Mouse (Mus musculus): ENCODE results near the gene Ajm1. TPM values are rescaled to one million over a fixed set of nuclear protein-coding genes. Genes with fewer than 3 reads are reported as not detected.

Gene Ajm1
- polyA plus RNA-seq (2015; fragmentation: Nextera tagmentation; extraction: Ambion mirVana) = 0.60 and 0.63 TPM in 2 replicates

- Histone ChIP-seq H3K4me3 (replicated peaks) (peak within 1 kb of the TSS; percentile 41), H3K9ac (peak within 1 kb of the TSS; percentile 12; the same call in 1 of the 2 replicates), H3K9me3 (replicated peaks) (no peaks in the 10 kb centered on the region), H3K36me3 (peaks cover 31% of the 10 kb centered on the region), H3K27me3 (peaks cover 51% of the 10 kb centered on the region), H3K27ac (replicated peaks) (no peak within 1 kb of the TSS), H3K4me1 (peaks cover 64% of the 10 kb centered on the region), H3K4me2 (replicated peaks) (peak within 1 kb of the TSS; percentile 78)
- peak; percentile 66 for ATAC-seq (ENCODE audit: insufficient number of reproducible peaks, low FRiP score, low TSS enrichment, low read depth)
- WGBS = 5% methylated on average over 19 of the region's 19 CpGs
Measured at GRCm38 (mm10) chr2:25581294-25581864, at the start of gene Ajm1. TSS of gene Ajm1 (minus strand) at chr2:25581757.

GRCm38 (mm10) chr2:25628738-25629137 is 47.2 kb upstream of the Ajm1 start:
- H3K27ac ChIP-seq (replicated peaks) = no peak overlapping the region
- H3K4me2 ChIP-seq (replicated peaks) = no peak overlapping the region
- no peaks in the 10 kb centered on the region for H3K9me3 ChIP-seq (replicated peaks)
- no peak overlapping the region for H3K4me3 ChIP-seq (replicated peaks)
- ATAC-seq (ENCODE audit: insufficient number of reproducible peaks, low FRiP score, low TSS enrichment, low read depth) = no peak
- H3K36me3 ChIP-seq = no peaks in the 10 kb centered on the region
- 37% methylated on average over 4 of the region's 4 CpGs for WGBS
- no peaks in the 10 kb centered on the region for H3K27me3 ChIP-seq
- no peaks in the 10 kb centered on the region for H3K4me1 ChIP-seq
- no peak overlapping the region for H3K9ac ChIP-seq

GRCm38 (mm10) chr2:25627811-25628210 is 46.3 kb upstream of the Ajm1 start, which contains the start of gene Fcna:
TSS of gene Fcna (minus strand) at chr2:25628030.
- H3K36me3 ChIP-seq = no peaks in the 10 kb centered on the region
- H3K27ac ChIP-seq (replicated peaks) = no peak within 1 kb of the TSS
- 66% methylated on average over 6 of the region's 6 CpGs for WGBS
- no peaks in the 10 kb centered on the region for H3K9me3 ChIP-seq (replicated peaks)
- no peaks in the 10 kb centered on the region for H3K4me1 ChIP-seq
- no peak within 1 kb of the TSS for H3K4me2 ChIP-seq (replicated peaks)
- H3K4me3 ChIP-seq (replicated peaks) = no peak within 1 kb of the TSS
- no peaks in the 10 kb centered on the region for H3K27me3 ChIP-seq
- ATAC-seq (ENCODE audit: insufficient number of reproducible peaks, low FRiP score, low TSS enrichment, low read depth) = no peak
- no peak within 1 kb of the TSS for H3K9ac ChIP-seq

GRCm38 (mm10) chr2:25625986-25626385 is 44.4 kb upstream of the Ajm1 start:
- Histone ChIP-seq H3K4me3 (replicated peaks) (no peak overlapping the region), H3K9ac (no peak overlapping the region), H3K4me1 (peaks cover 14% of the 10 kb centered on the region), H3K4me2 (replicated peaks) (no peak overlapping the region), H3K27ac (replicated peaks) (no peak overlapping the region), H3K27me3 (no peaks in the 10 kb centered on the region), H3K36me3 (no peaks in the 10 kb centered on the region), H3K9me3 (replicated peaks) (no peaks in the 10 kb centered on the region)
- no peak for ATAC-seq (ENCODE audit: insufficient number of reproducible peaks, low FRiP score, low TSS enrichment, low read depth)
- 72% methylated on average over 5 of the region's 5 CpGs for WGBS

- WGBS = 5% methylated on average over 34 of the region's 34 CpGs
- Histone ChIP-seq H3K36me3 (no peaks in the 10 kb centered on the region), H3K27ac (replicated peaks) (peak within 1 kb of the TSS; percentile 71), H3K4me1 (peaks cover 22% of the 10 kb centered on the region), H3K9me3 (replicated peaks) (no peaks in the 10 kb centered on the region), H3K9ac (peak within 1 kb of the TSS; percentile 35; the same call in 1 of the 2 replicates), H3K4me2 (replicated peaks) (peak within 1 kb of the TSS; percentile 83), H3K4me3 (replicated peaks) (peak within 1 kb of the TSS; percentile 53), H3K27me3 (peaks cover 16% of the 10 kb centered on the region)
- peak; percentile 84 for ATAC-seq (ENCODE audit: insufficient number of reproducible peaks, low FRiP score, low TSS enrichment, low read depth)
Measured at GRCm38 (mm10) chr2:25621229-25622200, 40.0 kb upstream of the Ajm1 start, which contains the start of gene Tmem141. TSS of gene Tmem141 (minus strand) at chr2:25622005.

- H3K27ac ChIP-seq (replicated peaks) = peak overlapping the region; percentile 71; the same call in 1 of the 2 replicates
Measured at GRCm38 (mm10) chr2:25620852-25621228, 39.3 kb upstream of the Ajm1 start.

GRCm38 (mm10) chr2:25620386-25620785 is 38.8 kb upstream of the Ajm1 start:
- Histone ChIP-seq H3K9ac (no peak overlapping the region), H3K4me2 (replicated peaks) (no peak overlapping the region; the same call in 1 of the 2 replicates), H3K4me3 (replicated peaks) (no peak overlapping the region), H3K9me3 (replicated peaks) (no peaks in the 10 kb centered on the region), H3K4me1 (peaks cover 31% of the 10 kb centered on the region), H3K27ac (replicated peaks) (0 out of 2 replicates have a peak overlapping the region, but pooled peaks have one; percentile 71), H3K36me3 (no peaks in the 10 kb centered on the region), H3K27me3 (peaks cover 27% of the 10 kb centered on the region)
- no peak for ATAC-seq (ENCODE audit: insufficient number of reproducible peaks, low FRiP score, low TSS enrichment, low read depth)
- 55% methylated on average over 6 of the region's 6 CpGs for WGBS

More at GRCm38 (mm10) chr2:25620852-25621228, 39.3 kb upstream of the Ajm1 start:
- Histone ChIP-seq H3K9me3 (replicated peaks) (no peaks in the 10 kb centered on the region), H3K9ac (no peak overlapping the region), H3K4me2 (replicated peaks) (peak overlapping the region; percentile 83), H3K4me3 (replicated peaks) (peak overlapping the region; percentile 53; the same call in 1 of the 2 replicates), H3K36me3 (no peaks in the 10 kb centered on the region), H3K27me3 (peaks cover 23% of the 10 kb centered on the region), H3K4me1 (peaks cover 29% of the 10 kb centered on the region)
- no peak for ATAC-seq (ENCODE audit: insufficient number of reproducible peaks, low FRiP score, low TSS enrichment, low read depth)
- 70% methylated on average over 4 of the region's 4 CpGs for WGBS

- H3K27me3 ChIP-seq = peaks cover 38% of the 10 kb centered on the region
- H3K4me1 ChIP-seq = peaks cover 31% of the 10 kb centered on the region
- H3K4me2 ChIP-seq (replicated peaks) = peak within 1 kb of the TSS; percentile 42; the same call in 1 of the 2 replicates
- no peaks in the 10 kb centered on the region for H3K9me3 ChIP-seq (replicated peaks)
- 73% methylated on average over 3 of the region's 3 CpGs for WGBS
- H3K4me3 ChIP-seq (replicated peaks) = no peak within 1 kb of the TSS
- no peak within 1 kb of the TSS for H3K27ac ChIP-seq (replicated peaks)
- no peaks in the 10 kb centered on the region for H3K36me3 ChIP-seq
- ATAC-seq (ENCODE audit: insufficient number of reproducible peaks, low FRiP score, low TSS enrichment, low read depth) = no peak
- H3K9ac ChIP-seq = no peak within 1 kb of the TSS
Measured at GRCm38 (mm10) chr2:25617578-25617977, 36.0 kb upstream of the Ajm1 start, which contains the start of gene Ccdc183. TSS of gene Ccdc183 (minus strand) at chr2:25617678.

- Histone ChIP-seq H3K4me2 (replicated peaks) (peak overlapping the region; percentile 42), H3K9ac (no peak overlapping the region), H3K4me1 (peaks cover 21% of the 10 kb centered on the region), H3K4me3 (replicated peaks) (peak overlapping the region; percentile 11; the same call in 1 of the 2 replicates), H3K27me3 (peaks cover 38% of the 10 kb centered on the region), H3K9me3 (replicated peaks) (no peaks in the 10 kb centered on the region), H3K36me3 (no peaks in the 10 kb centered on the region), H3K27ac (replicated peaks) (no peak overlapping the region)
- 15% methylated on average over 22 of the region's 22 CpGs for WGBS
- ATAC-seq (ENCODE audit: insufficient number of reproducible peaks, low FRiP score, low TSS enrichment, low read depth) = no peak
Measured at GRCm38 (mm10) chr2:25616398-25616797, 34.8 kb upstream of the Ajm1 start.

- Histone ChIP-seq H3K9me3 (replicated peaks) (no peaks in the 10 kb centered on the region), H3K27me3 (no peaks in the 10 kb centered on the region), H3K4me3 (replicated peaks) (peak overlapping the region; percentile 100), H3K36me3 (no peaks in the 10 kb centered on the region), H3K27ac (replicated peaks) (peak overlapping the region; percentile 97), H3K4me2 (replicated peaks) (peak overlapping the region; percentile 62), H3K4me1 (peaks cover 18% of the 10 kb centered on the region), H3K9ac (peak overlapping the region; percentile 98; the same call in 1 of the 2 replicates)
- WGBS = 61% methylated on average over 10 of the region's 10 CpGs
- ATAC-seq (ENCODE audit: insufficient number of reproducible peaks, low FRiP score, low TSS enrichment, low read depth) = peak; percentile 11; the same call in 1 of the 2 replicates
Measured at GRCm38 (mm10) chr2:25608671-25609070, 27.1 kb upstream of the Ajm1 start.
